Mouse (Mus musculus) Patski (cell line): ENCODE data around the gene St8sia2. TPM values are rescaled to one million over a fixed set of nuclear protein-coding genes. Genes with fewer than 3 reads are reported as not detected.
"Not testable (repeated sequence)": the region's sequence is repeated elsewhere in the genome, so short reads cannot be mapped to it uniquely, and the experiment has no call there.

Experiments
- ATAC-seq: fragments of 100-300 bp; one replicate; pipeline ENCODE4 v1.8.0; 2021
- CTCF ChIA-PET: fragments of 350-600 bp; sonication (Branson Sonifier 250); formaldehyde crosslinking; loops from one replicate; lab custom pipeline; 2022; ENCODE audit warnings: inconsistent platforms; lab: Charles Lee
- POLR2A ChIA-PET: fragments of 350-600 bp; sonication (Branson Sonifier 250); formaldehyde crosslinking; loops from one replicate; lab custom pipeline; 2022; ENCODE audit warnings: antibody characterized with exemption, inconsistent platforms; lab: Charles Lee
- DNase-seq: peaks from one replicate; pipeline ENCODE4 v3.0.0-alpha.2; 2011; ENCODE audit warnings: low read depth, low spot score
- H3K27me3 ChIP-seq: fragments of 371-371 bp; one replicate; pipeline ENCODE4 v1.5.1; 2021
- CTCF ChIP-seq: fragments of 100-300 bp; IDR thresholded peaks from one replicate; pipeline ENCODE4 v1.5.1; 2021
- in situ Hi-C: fragments of 300-500 bp; cut with MboI; formaldehyde crosslinking; loops from 3 replicates; pipeline ENCODE4 v1.11.1; 2018; ENCODE audit warnings: low pct_unique_long_range_greater_than_20kb, mixed read lengths
- polyA plus RNA-seq: library from polyadenylated mRNA; unstranded; gene quantifications from one replicate; pipeline ENCODE4 v1.2.3, GENCODE M21; 2021

Gene St8sia2
- polyA plus RNA-seq, 1 experiment from 2014 or later, result 5.4 TPM

DNA sequence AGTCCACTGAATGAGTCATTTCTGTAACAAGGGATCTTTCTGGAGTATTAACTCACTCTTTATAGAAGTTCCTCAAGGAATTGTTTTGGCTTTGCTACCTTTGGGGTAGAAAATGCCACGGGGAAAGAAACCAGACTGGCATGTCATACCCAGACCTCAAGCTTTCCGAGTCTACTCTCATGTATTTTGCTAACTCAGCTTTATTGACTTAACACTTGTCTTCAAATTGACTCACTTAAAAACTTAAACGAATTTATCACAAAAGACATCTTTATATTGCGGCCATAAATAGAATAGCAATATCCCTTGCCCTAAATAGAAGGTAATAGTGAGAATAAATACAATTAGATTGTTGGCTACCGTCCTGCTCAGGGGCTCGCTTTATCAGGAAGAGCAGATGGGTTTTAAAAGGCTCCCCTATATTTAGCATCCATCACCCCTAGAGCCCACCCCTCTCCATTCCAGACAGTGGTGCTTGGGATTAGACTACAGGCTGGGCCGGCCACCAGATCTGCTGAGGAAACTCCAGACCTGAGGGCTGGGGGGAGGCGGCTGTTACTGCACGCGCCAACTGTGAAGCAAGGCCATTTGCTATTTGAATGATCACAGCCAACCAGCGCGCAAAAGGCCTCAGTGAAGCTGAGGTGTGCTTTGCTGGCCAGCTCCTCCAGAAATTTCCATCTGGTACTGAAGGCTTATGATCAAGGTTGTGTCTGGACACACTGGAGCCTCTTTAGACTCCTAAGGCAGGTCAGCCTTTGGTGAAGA lies 12.6 kb downstream of the St8sia2 start:
- in situ Hi-C loops, result no loop called here
- ATAC-seq, result no peak
- TF ChIP-seq CTCF, result no peak
- CTCF ChIA-PET, result no interaction called here
- POLR2A ChIA-PET, result no interaction called here
- no peak for DNase-seq
- no peaks in the 10 kb centered on the region for H3K27me3 ChIP-seq

DNA sequence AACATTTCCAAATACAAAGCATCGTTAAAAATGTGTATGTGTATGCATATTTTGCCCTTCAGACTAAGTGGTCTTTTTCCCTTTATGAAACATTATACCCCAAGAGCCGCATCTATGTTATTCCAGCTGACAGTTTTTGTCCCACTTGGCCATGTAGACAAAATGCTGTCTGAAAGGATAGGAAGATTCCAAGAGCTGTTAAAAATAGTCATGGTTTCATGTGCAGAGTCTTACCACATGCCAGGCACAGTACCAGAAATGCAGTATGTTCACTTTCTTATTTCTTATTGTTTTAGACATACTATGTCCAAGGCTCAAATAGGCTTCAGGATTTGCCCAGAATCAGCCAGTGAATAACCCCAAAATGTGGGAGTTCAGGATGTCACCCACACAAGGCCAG lies 24.1 kb downstream of the St8sia2 start:
- DNase-seq, result no peak
- in situ Hi-C loops, result no loop called here

DNA sequence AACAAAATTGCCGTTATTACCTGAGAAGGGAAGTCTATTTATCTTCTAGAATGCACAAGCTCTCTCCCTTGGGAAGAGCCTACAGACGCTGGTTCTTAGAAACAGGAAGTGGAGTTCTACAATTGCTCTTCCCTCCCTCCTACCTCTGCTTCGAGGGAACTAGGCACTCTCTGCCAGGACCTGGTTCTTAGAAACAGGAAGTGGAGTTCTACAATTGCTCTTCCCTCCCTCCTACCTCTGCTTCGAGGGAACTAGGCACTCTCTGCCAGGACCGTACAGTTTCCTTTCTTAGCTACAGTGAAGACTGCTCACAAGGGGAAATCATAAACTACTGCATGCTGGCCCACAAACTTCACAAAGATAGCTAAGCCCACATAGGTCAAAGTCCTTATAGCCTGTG lies 41.3 kb downstream of the St8sia2 start:
- ChIA-PET POLR2A (interaction anchor here (0.6 kb wide), 1 partner anchor 142 kb away, joined by 3 read pairs; no protein-coding TSS in a partner anchor), CTCF (interaction anchor here (1.7 kb wide), 1 partner anchor 35 kb away, joined by 4 read pairs; no protein-coding TSS in a partner anchor)
- ATAC-seq, DNase-seq, in situ Hi-C loops, H3K27me3 ChIP-seq: not testable (repeated sequence)

More for the DNA sequence above, 24.1 kb downstream of the St8sia2 start:
- CTCF ChIA-PET, result interaction anchor here (0.7 to 1.1 kb wide), 2 partner anchors 11 to 13 kb away, joined by 3 read pairs; no protein-coding TSS in a partner anchor
- no peak for ATAC-seq
- no peaks in the 10 kb centered on the region for H3K27me3 ChIP-seq
- POLR2A ChIA-PET, result interaction anchor here (1.4 kb wide), 1 partner anchor 24 kb away, joined by 4 read pairs; the partner anchor contains the start of gene St8sia2
- TF ChIP-seq CTCF, result no peak

DNA sequence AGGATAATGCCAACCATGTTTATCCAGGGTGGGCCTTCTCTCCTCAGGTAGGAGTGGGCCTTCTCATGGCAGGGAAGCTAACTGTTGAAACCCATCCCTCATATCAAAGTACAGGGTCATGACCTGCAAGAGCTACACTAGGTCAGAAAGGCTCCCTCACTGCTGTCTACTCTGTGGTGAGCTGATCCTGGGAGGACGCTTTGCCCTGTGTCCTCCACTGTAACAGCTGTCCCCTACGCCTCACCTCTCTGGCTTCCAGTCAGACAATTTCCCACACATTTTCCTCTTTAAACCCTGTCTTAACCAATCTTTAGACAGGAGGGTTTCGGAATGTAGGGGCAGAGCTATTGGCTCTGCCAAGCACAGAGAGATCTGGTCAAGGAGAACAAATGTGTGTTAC lies 48.3 kb downstream of the St8sia2 start:
- ChIA-PET CTCF (interaction anchor here (1.3 kb wide), 1 partner anchor 18 kb away, joined by 3 read pairs; no protein-coding TSS in a partner anchor), POLR2A (no interaction called here)
- no peaks in the 10 kb centered on the region for H3K27me3 ChIP-seq
- DNase-seq (no peak), ATAC-seq (no peak)
- TF ChIP-seq CTCF, result no peak
- in situ Hi-C loops, result no loop called here

DNA sequence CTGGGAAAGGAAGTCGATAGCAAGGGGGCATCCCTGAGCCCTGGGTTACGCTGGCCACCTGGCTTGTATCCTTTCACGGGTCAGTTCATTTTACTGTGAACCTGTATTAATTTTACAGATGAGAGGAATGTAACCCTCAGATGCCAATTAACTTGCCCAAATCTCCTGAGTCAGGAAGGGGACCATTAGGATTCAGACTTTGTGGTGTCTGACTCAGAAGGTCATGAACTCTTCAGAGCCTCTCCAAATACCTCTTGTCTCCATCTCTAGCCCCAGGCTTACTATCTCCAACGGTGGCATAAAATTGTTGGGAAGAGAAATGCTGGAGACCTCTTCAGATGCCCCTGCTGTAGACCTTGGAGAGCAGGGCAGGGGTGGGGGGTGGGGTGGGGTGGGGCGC lies 51.1 kb downstream of the St8sia2 start:
- TF ChIP-seq CTCF, result no peak
- ChIA-PET CTCF (no interaction called here), POLR2A (interaction anchor here (0.5 kb wide), 1 partner anchor 169 kb away, joined by 3 read pairs; no protein-coding TSS in a partner anchor)
- peak; percentile 82 for DNase-seq
- in situ Hi-C loops, result loop anchor here (5.0 kb wide), 1 partner anchor 100 kb away; no protein-coding TSS in a partner anchor
- no peaks in the 10 kb centered on the region for H3K27me3 ChIP-seq
- peak; percentile 79 for ATAC-seq

DNA sequence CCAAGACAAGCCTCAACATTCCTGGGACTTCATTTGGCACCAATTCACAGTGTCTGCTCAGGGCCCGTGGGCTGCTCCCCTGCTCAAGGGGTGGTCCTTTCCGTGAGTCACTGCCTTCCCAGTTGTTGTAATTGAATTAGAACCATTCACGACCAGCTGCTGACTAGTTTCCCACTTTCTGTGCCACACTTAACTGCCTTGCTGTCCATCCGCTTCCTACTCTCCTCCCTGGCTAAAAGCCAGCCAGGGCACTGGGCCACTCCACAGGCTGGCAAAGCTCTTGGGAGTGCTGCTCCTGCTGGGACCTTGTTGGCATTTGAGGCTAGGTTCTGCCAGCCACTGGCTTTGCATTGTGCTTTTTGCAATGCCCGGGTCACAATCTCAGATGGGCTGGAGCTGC lies 59.0 kb downstream of the St8sia2 start:
- no peaks in the 10 kb centered on the region for H3K27me3 ChIP-seq
- DNase-seq (peak; percentile 80), ATAC-seq (peak; percentile 84)
- ChIA-PET CTCF (no interaction called here), POLR2A (no interaction called here)
- in situ Hi-C loops, result loop anchor here (10.0 kb wide), 1 partner anchor 400 kb away; no protein-coding TSS in a partner anchor
- no peak for TF ChIP-seq CTCF

DNA sequence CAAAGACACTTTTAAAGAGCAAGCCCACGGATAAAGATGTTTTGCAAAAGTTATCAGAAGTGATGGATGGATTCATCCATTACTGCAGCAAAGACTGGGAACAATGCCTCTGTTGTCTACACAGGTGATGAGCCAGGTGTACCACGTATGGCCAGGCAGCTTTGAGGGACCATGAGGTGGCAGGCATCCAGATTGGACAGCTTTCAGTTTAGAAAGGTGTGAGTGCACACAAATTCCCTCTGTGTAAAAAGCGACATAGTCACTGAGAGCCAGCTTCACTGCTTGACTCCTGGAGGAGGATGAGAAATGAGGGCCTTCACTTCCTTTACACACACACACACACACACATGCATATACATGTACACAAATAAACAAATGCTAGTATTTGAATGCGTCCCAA lies 60.4 kb downstream of the St8sia2 start:
- in situ Hi-C loops, result loop anchor here (10.0 kb wide), 1 partner anchor 402 kb away; no protein-coding TSS in a partner anchor
- no peak for TF ChIP-seq CTCF
- CTCF ChIA-PET, result no interaction called here
- POLR2A ChIA-PET, result no interaction called here
- no peaks in the 10 kb centered on the region for H3K27me3 ChIP-seq
- ATAC-seq, result no peak
- DNase-seq, result no peak

DNA sequence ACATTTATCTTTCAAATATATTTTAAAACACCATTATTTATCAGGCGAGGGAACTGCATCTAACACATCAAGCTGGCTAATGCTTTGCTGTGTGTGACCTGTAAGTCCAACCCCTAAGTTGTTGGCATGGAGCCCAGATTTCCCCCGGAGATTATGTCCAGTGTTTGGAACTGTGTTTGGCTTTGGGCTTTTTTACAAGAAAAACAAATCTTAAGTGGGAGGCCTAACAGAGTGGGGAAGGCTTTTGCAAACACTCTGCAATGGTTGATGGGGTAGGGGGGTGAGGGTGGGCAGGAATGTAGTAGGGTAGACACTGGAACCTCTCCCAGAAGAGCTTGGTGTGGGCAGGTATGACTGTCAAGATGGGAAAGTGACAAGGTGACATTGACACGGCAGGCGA lies 71.8 kb downstream of the St8sia2 start:
- DNase-seq (peak; percentile 64), ATAC-seq (no peak)
- TF ChIP-seq CTCF, result no peak
- ChIA-PET POLR2A (no interaction called here), CTCF (no interaction called here)
- no peaks in the 10 kb centered on the region for H3K27me3 ChIP-seq
- in situ Hi-C loops, result loop anchor here (10.0 kb wide), 1 partner anchor 287 kb away; no protein-coding TSS in a partner anchor

DNA sequence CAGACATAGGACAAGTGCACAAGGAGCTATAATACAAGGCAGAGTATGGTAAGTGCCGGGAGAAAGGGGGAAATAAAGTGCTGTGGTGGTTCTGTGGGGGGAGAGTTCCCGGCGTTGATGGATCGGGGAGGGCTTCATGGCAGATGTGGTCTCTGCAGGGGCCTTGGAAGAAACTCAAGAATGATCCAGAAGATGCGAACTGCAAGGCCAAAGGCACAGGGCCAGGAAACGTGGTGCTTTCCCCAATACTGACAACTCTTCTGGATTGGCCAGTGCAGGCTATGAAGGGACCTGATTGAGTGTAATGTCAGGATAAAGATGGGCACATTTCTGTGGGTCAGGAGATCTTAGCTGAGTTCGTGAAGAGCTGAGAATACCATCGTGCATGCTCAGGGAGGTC lies 74.3 kb downstream of the St8sia2 start:
- DNase-seq, result no peak
- ChIA-PET POLR2A (no interaction called here), CTCF (no interaction called here)
- no peak for TF ChIP-seq CTCF
- H3K27me3 ChIP-seq, result no peaks in the 10 kb centered on the region
- in situ Hi-C loops, result no loop called here
- ATAC-seq, result no peak

DNA sequence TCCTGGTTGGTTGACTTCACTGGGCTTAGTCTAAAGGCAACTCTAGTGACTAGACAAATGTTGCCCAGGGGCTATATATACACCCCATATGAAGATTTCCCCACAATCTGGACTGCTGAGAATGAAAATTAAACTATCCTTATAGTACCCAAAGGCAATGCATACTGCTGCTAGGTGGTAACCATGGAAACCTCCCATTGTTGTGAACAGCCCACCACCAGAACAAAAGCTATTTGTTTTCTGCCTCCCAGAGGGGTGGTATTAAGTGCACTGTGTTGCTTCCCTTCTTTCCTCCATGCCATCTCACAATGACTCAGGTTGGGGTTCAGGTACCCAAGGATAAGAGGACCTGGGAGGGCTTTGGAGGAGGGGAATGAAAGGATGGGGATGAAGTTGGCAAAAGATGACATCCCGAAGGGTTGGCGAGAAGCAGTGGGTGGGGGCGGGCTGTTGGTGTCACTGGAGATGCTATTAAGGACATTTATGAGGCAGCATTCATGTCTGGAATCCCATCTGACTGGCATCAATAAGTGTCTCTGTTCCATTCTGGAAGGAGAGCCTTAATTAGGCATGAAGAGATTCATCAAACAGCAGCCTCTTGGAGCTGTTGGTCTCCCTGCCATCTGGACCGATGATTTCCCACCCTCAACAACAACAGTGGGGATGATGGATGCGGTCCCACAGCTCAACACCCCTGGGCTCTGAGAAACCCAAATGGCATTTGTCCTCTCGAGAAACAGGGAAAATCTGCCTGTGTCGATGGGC lies 75.3 kb downstream of the St8sia2 start:
- ChIA-PET POLR2A (no interaction called here), CTCF (no interaction called here)
- no peaks in the 10 kb centered on the region for H3K27me3 ChIP-seq
- DNase-seq (no peak), ATAC-seq (no peak)
- in situ Hi-C loops, result no loop called here
- TF ChIP-seq CTCF, result no peak
